Mouse (Mus musculus) CH12.LX (cell line): ENCODE results near the gene Vsig10. TPM values are rescaled to one million over a fixed set of nuclear protein-coding genes. Genes with fewer than 3 reads are reported as not detected.

Experiments
- DNase-seq: peaks from one replicate; pipeline ENCODE4 v3.0.0-alpha.2; 2013; ENCODE audit errors: extremely low read depth
- H3K27ac ChIP-seq: 2 replicates; pipeline ENCODE4 v1.5.1; 2012; ENCODE audit warnings: low read depth, mild to moderate bottlenecking, control low read depth, moderate library complexity; ENCODE audit not compliant: insufficient read depth
- H3K27me3 ChIP-seq: replicated peaks from 2 replicates; pipeline ENCODE3; 2012; ENCODE audit warnings: inconsistent platforms
- H3K36me3 ChIP-seq, 2 experiments: replicated peaks in 1 of 2; 2 replicates each; pipeline versions ENCODE3 to v1.6.1; 2012; ENCODE audit warnings: inconsistent platforms in 1 of 2, low read length in 1 of 2, mild to moderate bottlenecking in 1 of 2, mixed read lengths in 1 of 2, moderate library complexity in 1 of 2; ENCODE audit not compliant: control insufficient read depth in 1 of 2, insufficient read depth in 1 of 2
- H3K4me1 ChIP-seq, 2 experiments: 2 replicates each; pipeline ENCODE4 v1.6.1; 2012; ENCODE audit warnings: inconsistent platforms in 1 of 2, moderate library complexity in 1 of 2; ENCODE audit not compliant: insufficient read depth in 2 of 2, control insufficient read depth in 1 of 2
- H3K4me2 ChIP-seq: 2 replicates; pipeline ENCODE4 v1.6.1; 2012; ENCODE audit warnings: low read depth, mild to moderate bottlenecking, control low read depth; ENCODE audit not compliant: poor library complexity, insufficient read depth, severe bottlenecking
- H3K4me3 ChIP-seq, 3 experiments: fragments of 150-350 bp in 1 of 3; sonication (generic) in 1 of 3; replicated peaks in 1 of 3; 2 replicates each; pipeline versions ENCODE3 to v1.5.1; 2011 to 2012; ENCODE audit warnings: low read depth in 2 of 3, low read length in 2 of 3, mild to moderate bottlenecking in 2 of 3, moderate library complexity in 2 of 3, control low read depth in 1 of 3, improper control_type of control experiment in 1 of 3, inconsistent platforms in 1 of 3, mixed read lengths in 1 of 3; ENCODE audit not compliant: poor library complexity in 1 of 3
- H3K79me2 ChIP-seq: replicated peaks from 2 replicates; pipeline ENCODE4 v1.6.1; 2012; ENCODE audit warnings: mild to moderate bottlenecking, moderate library complexity; ENCODE audit not compliant: control insufficient read depth, poor library complexity, insufficient read depth, severe bottlenecking; ENCODE audit errors: extremely low read depth
- H3K9ac ChIP-seq: 2 replicates; pipeline ENCODE4 v1.6.1; 2012; ENCODE audit warnings: low read depth, mild to moderate bottlenecking, control low read depth, moderate library complexity; ENCODE audit not compliant: insufficient read depth
- H3K9me3 ChIP-seq: replicated peaks from 2 replicates; pipeline ENCODE3; 2012; ENCODE audit warnings: low read length, inconsistent platforms, mixed read lengths
- BHLHE40 ChIP-seq: IDR thresholded peaks from 2 replicates; pipeline ENCODE4 v1.6.1; 2011; ENCODE audit warnings: mild to moderate bottlenecking, low read depth, low read length, improper control_type of control experiment
- CTCF ChIP-seq, 2 experiments: IDR thresholded peaks in 1 of 2; conservative IDR thresholded peaks in 1 of 2; 2 replicates each; pipeline ENCODE4 v1.5.1; 2011 to 2012; ENCODE audit warnings: low read depth in 2 of 2, low read length in 2 of 2, improper control_type of control experiment in 1 of 2, inconsistent platforms in 1 of 2, mild to moderate bottlenecking in 1 of 2, moderate library complexity in 1 of 2
- ETS1 ChIP-seq: conservative IDR thresholded peaks from 2 replicates; pipeline ENCODE4 v1.6.1; 2012; ENCODE audit warnings: low read depth, mild to moderate bottlenecking, inconsistent platforms, low read length, improper control_type of control experiment, moderate library complexity
- GABPA ChIP-seq: IDR thresholded peaks from 2 replicates; pipeline ENCODE4 v1.6.1; 2012; ENCODE audit warnings: low read depth, low read length, improper control_type of control experiment, inconsistent platforms; ENCODE audit not compliant: insufficient replicate concordance
- MAFK ChIP-seq: IDR thresholded peaks from 2 replicates; pipeline ENCODE4 v1.6.1; 2011; ENCODE audit warnings: low read length, improper control_type of control experiment; ENCODE audit not compliant: insufficient replicate concordance
- MAZ ChIP-seq: IDR thresholded peaks from 2 replicates; pipeline ENCODE4 v1.6.1; 2012; ENCODE audit warnings: low read depth, mild to moderate bottlenecking, inconsistent platforms, low read length, improper control_type of control experiment, moderate library complexity
- MXI1 ChIP-seq: IDR thresholded peaks from 2 replicates; pipeline ENCODE4 v1.6.1; 2011; ENCODE audit warnings: mild to moderate bottlenecking, low read depth, low read length, improper control_type of control experiment
- MYC ChIP-seq: IDR thresholded peaks from 2 replicates; pipeline ENCODE4 v1.6.1; 2011; ENCODE audit warnings: low read depth, mild to moderate bottlenecking, improper control_type of control experiment, low read length
- POLR2AphosphoS2 ChIP-seq: IDR thresholded peaks from 2 replicates; pipeline ENCODE4 v1.6.1; 2011; ENCODE audit warnings: low read depth, low read length, improper control_type of control experiment
- RCOR1 ChIP-seq: conservative IDR thresholded peaks from 2 replicates; pipeline ENCODE4 v1.6.1; 2012; ENCODE audit warnings: low read depth, mild to moderate bottlenecking, inconsistent platforms, low read length, improper control_type of control experiment
- SMC3 ChIP-seq: IDR thresholded peaks from 2 replicates; pipeline ENCODE4 v1.6.1; 2011; ENCODE audit warnings: low read depth, low read length, improper control_type of control experiment
- UBTF ChIP-seq: IDR thresholded peaks from 2 replicates; pipeline ENCODE4 v1.6.1; 2012; ENCODE audit warnings: low read depth, mild to moderate bottlenecking, inconsistent platforms, low read length, improper control_type of control experiment, moderate library complexity
- USF1 ChIP-seq: IDR thresholded peaks from 2 replicates; pipeline ENCODE4 v1.6.1; 2014; ENCODE audit warnings: low read depth, mild to moderate bottlenecking, inconsistent platforms, low read length, improper control_type of control experiment
- USF2 ChIP-seq: conservative IDR thresholded peaks from 2 replicates; pipeline ENCODE4 v1.6.1; 2011; ENCODE audit warnings: low read depth, low read length, improper control_type of control experiment
- ZC3H11A ChIP-seq: IDR thresholded peaks from 2 replicates; pipeline ENCODE4 v1.6.1; 2012; ENCODE audit warnings: low read depth, mild to moderate bottlenecking, inconsistent platforms, low read length, improper control_type of control experiment
- ZKSCAN1 ChIP-seq: IDR thresholded peaks from 2 replicates; pipeline ENCODE4 v1.6.1; 2012; ENCODE audit warnings: low read depth, inconsistent platforms, low read length, improper control_type of control experiment, borderline replicate concordance
- dilution Hi-C: fragments of 300-500 bp; cut with MboI; formaldehyde crosslinking; loops from 2 replicates; pipeline ENCODE4 v1.14.3; 2020; ENCODE audit warnings: low sequenced_read_pairs; ENCODE audit not compliant: extremely low pct_unique_long_range_greater_than_20kb, extremely low pct_ligation_motif_present
- in situ Hi-C: fragments of 300-500 bp; cut with MboI; formaldehyde crosslinking; loops from 3 replicates; pipeline ENCODE4 v1.14.3; 2019; ENCODE audit warnings: low sequenced_read_pairs, low pct_ligation_motif_present, low pct_unique_long_range_greater_than_20kb, mixed read lengths
- polyA plus RNA-seq: library from polyadenylated mRNA; unstranded; fragments of >175 nt; gene quantifications from 2 replicates; pipeline ENCODE4 v1.2.1, GENCODE M21; 2012; ENCODE audit warnings: low read depth; ENCODE audit not compliant: insufficient read length
- total RNA-seq, 2 experiments: library from RNA; depleted of rRNA; stranded (reverse); fragments of 300-350 nt in 1 of 2; fragments of >200 nt in 1 of 2; gene quantifications; 2 replicates each; pipeline ENCODE4 v1.2.3; 2012 to 2014

The Vsig10 gene
- total and polyA plus RNA-seq, 3 experiments = 2.1 to 4.7 (median 3.9) TPM

GRCm38 (mm10) chr5:117295011-117295410 lies 23.9 kb upstream of the Vsig10 start:
- Histone ChIP-seq H3K9ac (no peak overlapping the region), H3K4me1 (peaks cover 0 to 3% of the 10 kb centered on the region in 2 experiments; a peak in 1 of 4 replicates), H3K9me3 (peaks cover 1% of the 10 kb centered on the region), H3K27ac (no peak overlapping the region), H3K4me2 (no peak overlapping the region), H3K27me3 (no peaks in the 10 kb centered on the region), H3K4me3 (no peak overlapping the region), H3K79me2 (no peaks in the 10 kb centered on the region), H3K36me3 (no peaks in the 10 kb centered on the region)
- in situ Hi-C loops (no loop called here), dilution Hi-C loops (no loop called here)
- DNase-seq = no peak
- no peak for TF ChIP-seq CTCF (conservative IDR thresholded peaks at IDR 0.05 in 1 of 2, IDR thresholded peaks at IDR 0.05 in 1 of 2; ENCODE audit: low read depth in 2 of 2, low read length in 2 of 2)
- no peak for TF ChIP-seq GABPA
- TF ChIP-seq MYC = no peak
- no peak for TF ChIP-seq UBTF
- TF ChIP-seq ZKSCAN1 = no peak
- no peak for TF ChIP-seq MAFK

- no peak for TF ChIP-seq BHLHE40
- no peak for TF ChIP-seq USF2
- TF ChIP-seq ETS1 = no peak
- no peak for TF ChIP-seq USF1
- Histone ChIP-seq H3K79me2 (no peaks in the 10 kb centered on the region), H3K36me3 (no peaks in the 10 kb centered on the region), H3K9ac (no peak overlapping the region), H3K27me3 (no peaks in the 10 kb centered on the region), H3K27ac (no peak overlapping the region), H3K4me1 (no peaks in the 10 kb centered on the region), H3K9me3 (peaks cover 6% of the 10 kb centered on the region), H3K4me2 (no peak overlapping the region), H3K4me3 (no peak overlapping the region)
- no peak for DNase-seq
- in situ Hi-C loops = no loop called here
- dilution Hi-C loops = no loop called here
Observed at GRCm38 (mm10) chr5:117302899-117303298, 16.0 kb upstream of the Vsig10 start.

GRCm38 (mm10) chr5:117303691-117304579 lies 14.9 kb upstream of the Vsig10 start:
- H3K27ac ChIP-seq = no peak overlapping the region
- dilution Hi-C loops = no loop called here
- no peaks in the 10 kb centered on the region for H3K4me1 ChIP-seq
- H3K9ac ChIP-seq = no peak overlapping the region
- in situ Hi-C loops = no loop called here
- H3K36me3 ChIP-seq = no peaks in the 10 kb centered on the region
- no peak overlapping the region for H3K4me2 ChIP-seq
- no peak overlapping the region for H3K4me3 ChIP-seq
- H3K79me2 ChIP-seq = no peaks in the 10 kb centered on the region
- H3K27me3 ChIP-seq = no peaks in the 10 kb centered on the region
- TF ChIP-seq ZC3H11A (no peak), USF1 (no peak), USF2 (no peak), POLR2AphosphoS2 (no peak), CTCF (conservative IDR thresholded peaks at IDR 0.05 in 1 of 2, IDR thresholded peaks at IDR 0.05 in 1 of 2; ENCODE audit: low read depth in 2 of 2, low read length in 2 of 2) (no peak), SMC3 (no peak), MXI1 (no peak), MAZ (no peak), RCOR1 (no peak)
- H3K9me3 ChIP-seq = peaks cover 6% of the 10 kb centered on the region
- DNase-seq = no peak
